Mouse (Mus musculus) right cerebral cortex, postnatal 36 days (tissue): Measurements from ENCODE around the gene Tmco2.
A peak's percentile ranks its signal among the peaks of the same experiment; 100 is the strongest.
"Not testable (repeated sequence)": the region's sequence is repeated elsewhere in the genome, so short reads cannot be mapped to it uniquely, and the experiment has no call there.

Experiments
- DNase-seq, 2 experiments: peaks; one replicate each; pipeline ENCODE4 v3.0.0; 2022; ENCODE audit warnings: low spot score in 2 of 2, mixed read lengths in 1 of 2

The Tmco2 gene

DNA sequence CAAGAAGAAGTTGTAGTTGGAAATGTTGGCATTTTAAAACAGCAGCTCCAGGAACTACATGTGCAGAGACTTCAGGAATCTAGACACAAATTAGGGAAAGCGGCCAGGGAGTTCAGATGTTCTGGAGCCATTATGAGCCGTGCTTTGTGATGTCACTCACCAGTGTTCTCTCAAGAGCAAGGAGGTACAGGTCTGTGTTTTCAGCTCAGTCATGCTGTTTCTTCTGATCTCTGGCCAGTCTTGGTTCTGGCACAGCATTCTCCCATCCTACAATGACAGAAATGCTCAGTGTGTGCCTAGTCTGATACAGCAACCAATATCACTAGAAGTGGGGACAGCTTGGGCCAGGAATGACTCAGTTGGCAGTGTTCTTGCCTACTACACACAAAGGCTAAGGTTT lies at the start of gene Tmco2:
TSS of gene Tmco2 (minus strand) at position 101 of the 400 bp plus-strand sequence.
- no peak for DNase-seq

DNA sequence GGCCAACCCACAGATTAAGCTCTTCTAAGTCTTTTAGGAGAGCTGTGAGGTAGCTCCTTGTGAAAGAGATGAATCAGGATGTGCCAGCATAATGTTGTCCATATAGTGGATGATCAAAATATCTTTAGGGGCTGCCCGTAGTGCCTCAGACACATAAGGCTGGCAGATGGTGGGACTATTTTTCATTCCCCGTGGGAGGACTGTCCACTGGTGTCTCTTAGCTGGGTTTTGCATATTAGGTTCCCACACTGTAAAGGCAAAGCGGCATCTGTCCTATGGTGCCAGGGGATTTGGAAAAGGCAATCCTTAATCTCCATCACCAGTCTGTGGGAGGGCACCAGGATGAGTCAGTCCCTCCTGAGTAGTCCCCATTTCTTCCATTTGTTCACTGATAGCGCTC lies 5.7 kb downstream of the Tmco2 start:
- DNase-seq = peak; percentile 68 to 85

GRCm38 (mm10) chr4:121097650-121098378 lies 11.2 kb downstream of the Tmco2 start, which contains the start of gene Zmpste24:
TSS of gene Zmpste24 (minus strand) at chr4:121098241.
- DNase-seq = peak; percentile 77 to 83

DNA sequence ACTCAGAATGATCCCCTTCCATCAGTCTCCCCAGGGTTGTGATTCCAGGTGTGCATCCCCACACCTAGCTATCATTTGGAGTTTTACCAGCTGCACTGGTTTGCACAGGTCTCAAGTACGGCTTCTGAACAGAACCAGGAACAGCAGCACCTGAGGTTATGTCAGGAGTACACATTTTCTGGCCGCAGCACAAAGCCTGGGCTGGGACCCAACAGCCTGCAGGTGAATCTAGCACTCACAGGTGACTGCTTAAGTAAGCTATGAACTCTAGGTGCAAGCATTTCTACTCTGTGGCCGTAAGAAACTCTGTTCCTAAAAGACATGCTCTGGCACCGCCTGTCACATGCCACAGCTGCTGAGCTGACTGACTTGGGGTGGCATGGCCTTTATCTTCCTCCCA lies 18.8 kb downstream of the Tmco2 start:
- DNase-seq = no peak

DNA sequence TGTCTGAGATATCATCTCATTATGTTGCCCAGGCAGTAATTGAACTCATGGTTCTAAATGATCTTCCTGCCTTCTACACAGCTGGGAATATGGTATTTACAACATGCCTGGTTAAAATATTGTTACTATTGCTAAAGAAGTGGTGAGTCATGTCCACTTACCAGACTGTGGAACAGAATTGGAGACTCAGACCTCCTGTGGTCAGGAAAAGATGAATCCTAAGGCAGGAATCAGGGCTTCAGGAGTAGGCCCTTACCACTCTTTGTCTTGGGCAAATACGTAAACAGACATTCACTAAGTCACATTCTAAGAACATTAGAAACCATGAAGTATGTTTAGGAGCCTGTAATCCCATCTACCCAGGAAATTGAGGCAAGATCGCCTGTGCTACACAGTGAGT lies 20.3 kb downstream of the Tmco2 start:
- no peak for DNase-seq

- DNase-seq = no peak
Observed at GRCm38 (mm10) chr4:121084506-121084905, 24.5 kb downstream of the Tmco2 start.

DNA sequence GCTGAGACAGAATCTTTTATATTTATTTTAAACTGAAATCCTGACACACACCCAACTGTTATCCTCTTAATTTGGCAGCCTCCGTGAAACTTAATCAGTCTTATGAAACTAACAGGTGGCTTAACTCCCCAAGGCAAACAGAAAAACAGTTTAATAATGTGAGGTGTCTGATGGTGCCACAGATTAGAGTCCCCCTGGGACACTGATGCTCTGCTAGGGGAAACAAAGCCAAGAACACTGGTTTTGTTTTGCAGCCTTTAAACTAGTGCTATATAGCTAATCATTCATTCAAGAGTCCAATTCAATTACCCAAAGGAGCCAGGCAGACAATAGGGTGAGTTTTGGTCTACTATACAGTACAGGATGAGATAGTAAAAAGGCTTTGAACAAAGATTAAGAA lies 28.6 kb downstream of the Tmco2 start:
- DNase-seq = no peak

GRCm38 (mm10) chr4:121077915-121078646 lies 30.9 kb downstream of the Tmco2 start:
- DNase-seq = no peak

- DNase-seq = no peak
Observed at GRCm38 (mm10) chr4:121074250-121074649, 34.8 kb downstream of the Tmco2 start.

- DNase-seq = no peak
Observed at GRCm38 (mm10) chr4:121065336-121065735, 43.7 kb downstream of the Tmco2 start.

GRCm38 (mm10) chr4:121059218-121059617 lies 49.8 kb downstream of the Tmco2 start:
- DNase-seq = not testable (repeated sequence)

- DNase-seq = no peak
Observed at GRCm38 (mm10) chr4:121057032-121057431, 52.0 kb downstream of the Tmco2 start.

DNA sequence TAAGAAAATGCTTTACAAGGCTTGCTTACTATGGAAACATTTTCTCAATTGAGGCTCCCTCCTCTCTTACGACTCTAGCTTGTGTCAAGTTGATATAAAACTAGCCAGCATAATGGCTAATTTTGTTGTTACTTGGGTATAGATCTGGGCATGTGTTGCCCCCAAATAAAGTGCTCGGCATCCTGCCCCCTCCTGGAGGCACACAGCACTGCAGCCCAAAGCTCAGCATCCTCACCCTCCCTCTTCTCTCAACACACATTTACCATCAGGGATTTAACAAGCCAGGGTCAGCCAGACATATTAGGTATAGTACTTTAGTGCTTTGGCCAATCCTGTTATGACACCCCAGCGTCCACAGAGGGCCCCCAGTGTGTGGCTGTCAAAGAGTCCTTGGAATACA lies 52.7 kb downstream of the Tmco2 start:
- no peak for DNase-seq
